Comparison of ENCODE assay signal across 8 mouse cellular contexts in the genomic region with DNA sequence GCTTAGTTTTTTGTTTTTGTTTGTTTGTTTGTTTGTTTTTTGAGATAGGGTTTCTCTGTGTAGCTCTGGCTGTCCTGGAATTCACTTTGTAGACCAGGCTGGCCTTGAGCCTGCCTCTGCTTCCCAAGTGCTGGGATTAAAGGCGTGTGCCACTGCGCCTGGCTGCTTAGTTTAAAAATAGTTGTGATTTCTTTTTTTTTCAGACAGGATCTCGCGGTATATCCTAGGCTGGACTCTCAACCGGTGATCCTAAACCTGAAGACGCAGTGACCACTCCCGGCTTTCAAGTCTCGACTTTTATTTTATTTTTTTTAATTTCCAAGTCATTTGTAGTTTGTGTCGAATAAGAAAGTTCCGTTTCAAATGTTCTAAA. TPM values are rescaled to one million over a fixed set of nuclear protein-coding genes. Genes with fewer than 3 reads are reported as not detected.
DNase-seq lines count a peak whose midpoint lies in the region; ATAC-seq and TF ChIP-seq lines count a peak whose summit lies in the region.

No protein-coding gene starts in this region.

- ATAC-seq in frontal cortex, adult (ENCODE audit: low TSS enrichment): peak; percentile 52; the same call in 1 of the 2 replicates
- peak; percentile 55 for ATAC-seq in erythroblast, adult 5-6 weeks (replicated peaks; ENCODE audit: low FRiP score, poor library complexity, severe bottlenecking)
- peak; percentile 78 for ATAC-seq in intestine, embryonic 16.5 days
- peak; percentile 20; the same call in 1 of the 2 replicates for ATAC-seq in midbrain, embryonic 14.5 days (ENCODE audit: low FRiP score, low TSS enrichment)

- 13% methylated on average over 10 of the region's 10 CpGs for WGBS in intestine, embryonic 16.5 days
- WGBS in midbrain, embryonic 14.5 days: 19% methylated on average over 10 of the region's 10 CpGs

- no peak for TF ChIP-seq CTCF in C2C12 (IDR thresholded peaks at IDR 0.05; ENCODE audit: control insufficient read depth, insufficient read depth, insufficient read length)

- peak overlapping the region; percentile 25 for H3K4me3 ChIP-seq in C2C12 (ENCODE audit: insufficient read depth, poor library complexity, severe bottlenecking)
- peak overlapping the region; percentile 53 for H3K4me3 ChIP-seq in intestine, embryonic 16.5 days (ENCODE audit: low read length)
- peak overlapping the region; percentile 50 for H3K4me3 ChIP-seq in midbrain, embryonic 14.5 days (replicated peaks; ENCODE audit: low read depth, low read length)

- H3K79me2 ChIP-seq in C2C12 (ENCODE audit: control insufficient read depth, insufficient read depth): no peaks in the 10 kb centered on the region

- H3K27me3 ChIP-seq in C2C12 (ENCODE audit: control insufficient read depth, insufficient read depth, insufficient read length): no peaks in the 10 kb centered on the region
- H3K27me3 ChIP-seq in intestine, embryonic 16.5 days (replicated peaks; ENCODE audit: control insufficient read depth, insufficient read depth, low read length): no peaks in the 10 kb centered on the region
- H3K27me3 ChIP-seq in midbrain, embryonic 14.5 days (ENCODE audit: control insufficient read depth, insufficient read depth, low read length): no peaks in the 10 kb centered on the region

- DNase-seq in frontal cortex, adult 2 months (ENCODE audit: extremely low spot score in 1 of 2, low spot score in 1 of 2): no peak
- no peak for DNase-seq in midbrain, embryonic 14.5 days
- DNase-seq in adrenal gland, adult 2 months: no peak
- no peak for DNase-seq in left cerebral cortex, adult 9 months (ENCODE audit: low spot score in 2 of 2)

- no peaks in the 10 kb centered on the region for H3K9me3 ChIP-seq in intestine, embryonic 16.5 days (ENCODE audit: control insufficient read depth, low read length)
- no peaks in the 10 kb centered on the region for H3K9me3 ChIP-seq in midbrain, embryonic 14.5 days (ENCODE audit: control insufficient read depth, low read length)

- H3K36me3 ChIP-seq in C2C12 (ENCODE audit: control insufficient read depth, insufficient read depth): no peaks in the 10 kb centered on the region
- no peaks in the 10 kb centered on the region for H3K36me3 ChIP-seq in intestine, embryonic 16.5 days (ENCODE audit: control insufficient read depth, insufficient read depth, low read length)
- H3K36me3 ChIP-seq in midbrain, embryonic 14.5 days (ENCODE audit: control insufficient read depth, insufficient read depth, low read length): no peaks in the 10 kb centered on the region

- no peak overlapping the region for H3K9ac ChIP-seq in intestine, embryonic 16.5 days (ENCODE audit: low read depth, low read length)
- no peak overlapping the region for H3K9ac ChIP-seq in midbrain, embryonic 14.5 days (replicated peaks; ENCODE audit: low read length)

- no peaks in the 10 kb centered on the region for H3K4me1 ChIP-seq in intestine, embryonic 16.5 days (ENCODE audit: control insufficient read depth, insufficient read depth, low read length)
- no peaks in the 10 kb centered on the region for H3K4me1 ChIP-seq in midbrain, embryonic 14.5 days (ENCODE audit: control insufficient read depth, insufficient read depth, low read length)

- H3ac ChIP-seq in C2C12 (ENCODE audit: control insufficient read depth, insufficient read length, low read depth): no peak overlapping the region

- peak overlapping the region; percentile 27; the same call in 1 of the 2 replicates for H3K4me2 ChIP-seq in intestine, embryonic 16.5 days (ENCODE audit: low read depth, low read length)
- H3K4me2 ChIP-seq in midbrain, embryonic 14.5 days (ENCODE audit: low read length): peak overlapping the region; percentile 54

- H3K79me3 ChIP-seq in C2C12 (ENCODE audit: low read depth): no peaks in the 10 kb centered on the region

- no peak overlapping the region for H3K27ac ChIP-seq in intestine, embryonic 16.5 days (ENCODE audit: low read length)
- no peak overlapping the region for H3K27ac ChIP-seq in midbrain, embryonic 14.5 days (replicated peaks; ENCODE audit: low read depth, low read length)

TF ChIP-seq in C2C12, 6 proteins besides CTCF, POLR2A, EP300 and RAD21:
- TF ChIP-seq USF1 (IDR thresholded peaks at IDR 0.05; ENCODE audit: low read depth) (no peak), MYOG (IDR thresholded peaks at IDR 0.05; ENCODE audit: control insufficient read depth, extremely low read depth, insufficient read length) (no peak), MAX (IDR thresholded peaks at IDR 0.05) (no peak), FOSL1 (IDR thresholded peaks at IDR 0.05; ENCODE audit: insufficient read depth, low read length, poor library complexity, severe bottlenecking) (no peak)

RNA-seq across cellular contexts. Expression of a gene that starts 16.9 kb away (rescaled TPM):
- polyA plus RNA-seq in frontal cortex, adult 2 months (2012; rRNA removed): 55.5 and 62.9 TPM in 2 replicates
- polyA plus RNA-seq in C2C12 (2012; fragmentation: generic; extraction: Trizol): 50.8 TPM
- 85.7 and 86.5 TPM in 2 replicates for total RNA-seq in erythroblast, adult 5-6 weeks (2015; ENCODE audit: low replicate concordance)
- 50.0 and 58.9 TPM in 2 replicates for total RNA-seq in erythroblast, adult 5-6 weeks (2017; ENCODE audit: low replicate concordance)
- 172 and 203 TPM in 2 replicates for polyA plus RNA-seq in intestine, embryonic 16.5 days (2015; fragmentation: Nextera tagmentation; extraction: Ambion mirVana)
- 42.4 and 74.1 TPM in 2 replicates for polyA plus RNA-seq in midbrain, embryonic 14.5 days (2014; fragmentation: Nextera tagmentation; extraction: Ambion mirVana)
- total RNA-seq in adrenal gland, adult 2 months (2021): 100 to 1,000 TPM; 264 to 266 TPM
- 22.5 and 32.0 TPM in 2 replicates for polyA plus RNA-seq in adrenal gland, adult 2 months (2012; rRNA removed)

Comparison
In these comparisons a context has a peak if more than half of its experiments do, and no peak if none do; other contexts are left out.
1. ATAC-seq: peak in every context shown above with its lines; median percentile 78 in intestine, embryonic 16.5 days; 55 in erythroblast, adult 5-6 weeks; 52 in frontal cortex, adult; 20 in midbrain, embryonic 14.5 days.